Mouse (Mus musculus) stomach, postnatal 0 days (tissue): ENCODE data around the gene Gm27179. TPM values are rescaled to one million over a fixed set of nuclear protein-coding genes. Genes with fewer than 3 reads are reported as not detected.
"Not testable (repeated sequence)": the region's sequence is repeated elsewhere in the genome, so short reads cannot be mapped to it uniquely, and the experiment has no call there.

Source experiments
- ATAC-seq: fragments of 200-750 bp; cut with Nextera tagmentation; 2 replicates; pipeline ENCODE4 v1.8.0; 2017; ENCODE audit not compliant: low FRiP score, low TSS enrichment
- DNase-seq: peaks from one replicate; pipeline ENCODE4 v3.0.0-alpha.2; 2016; ENCODE audit warnings: low spot score
- H3K27ac ChIP-seq: fragments of 300-500 bp; sonication (generic); replicated peaks from 2 replicates; pipeline ENCODE4 v1.5.1; 2014; ENCODE audit warnings: mild to moderate bottlenecking, control low read depth
- H3K27me3 ChIP-seq: fragments of 300-500 bp; sonication (generic); 2 replicates; pipeline ENCODE4 v1.6.1; 2014; ENCODE audit warnings: low read length; ENCODE audit not compliant: control insufficient read depth, insufficient read depth
- H3K36me3 ChIP-seq: fragments of 300-500 bp; sonication (generic); 2 replicates; pipeline ENCODE4 v1.6.1; 2014; ENCODE audit warnings: low read length, mixed read lengths; ENCODE audit not compliant: control insufficient read depth, insufficient read depth
- H3K4me1 ChIP-seq: fragments of 300-500 bp; sonication (generic); replicated peaks from 2 replicates; pipeline ENCODE4 v1.6.1; 2014; ENCODE audit warnings: antibody characterized with exemption; ENCODE audit not compliant: control insufficient read depth, insufficient read depth
- H3K4me2 ChIP-seq: fragments of 300-500 bp; sonication (generic); replicated peaks from 2 replicates; pipeline ENCODE4 v1.6.1; 2014; ENCODE audit warnings: low read depth, mild to moderate bottlenecking, control low read depth, moderate library complexity
- H3K4me3 ChIP-seq: fragments of 300-500 bp; sonication (generic); 2 replicates; pipeline ENCODE4 v1.5.1; 2014; ENCODE audit warnings: low read depth, low read length, control low read depth
- H3K9ac ChIP-seq: fragments of 300-500 bp; sonication (generic); 2 replicates; pipeline ENCODE4 v1.6.1; 2014; ENCODE audit warnings: mild to moderate bottlenecking, low read length, control low read depth, mixed read lengths
- H3K9me3 ChIP-seq: fragments of 300-500 bp; sonication (generic); 2 replicates; pipeline ENCODE4 v1.6.1; 2016; ENCODE audit warnings: low read length; ENCODE audit not compliant: control insufficient read depth
- WGBS: fragments of 180-500 bp; shearing (Covaris S2); extraction: QIAGEN DNeasy Blood & Tissue Kit; methylation state at CpG from one replicate; pipeline ENCODE4 v1.1.7; 2014; 5-methylcytosine and 5-hydroxymethylcytosine counted together
- polyA plus RNA-seq: library from polyadenylated mRNA; unstranded; fragments of >200 nt; fragmentation: Nextera tagmentation; extraction: Ambion mirVana; gene quantifications from 2 replicates; pipeline ENCODE4 v1.2.1, GENCODE M21; 2015

Gm27179 gene
- polyA plus RNA-seq, 1 experiment from 2014 or later, result not detected

- ATAC-seq, H3K36me3 ChIP-seq, H3K9me3 ChIP-seq, H3K27me3 ChIP-seq, H3K9ac ChIP-seq, H3K4me3 ChIP-seq, H3K4me1 ChIP-seq, H3K27ac ChIP-seq, H3K4me2 ChIP-seq, DNase-seq: not testable (repeated sequence)
- no CpG with 5 or more reads among the region's 3 CpGs for WGBS
These were observed 17.8 kb downstream of the Gm27179 start for GRCm38 (mm10) chr14:69494522-69494921.

- H3K36me3 ChIP-seq, H3K4me3 ChIP-seq, H3K27me3 ChIP-seq, H3K4me1 ChIP-seq, DNase-seq, H3K27ac ChIP-seq, H3K4me2 ChIP-seq, H3K9ac ChIP-seq, H3K9me3 ChIP-seq, ATAC-seq: not testable (repeated sequence)
- no CpG with 5 or more reads among the region's 10 CpGs for WGBS
These were observed 24.3 kb downstream of the Gm27179 start for GRCm38 (mm10) chr14:69488001-69488400.

GRCm38 (mm10) chr14:69485466-69486135, 26.7 kb downstream of the Gm27179 start:
- not testable (repeated sequence) for H3K4me3 ChIP-seq, H3K27ac ChIP-seq, H3K4me2 ChIP-seq, H3K9ac ChIP-seq, DNase-seq, H3K36me3 ChIP-seq, H3K9me3 ChIP-seq, H3K27me3 ChIP-seq, H3K4me1 ChIP-seq
- peak; percentile 80 for ATAC-seq
- no CpG with 5 or more reads among the region's 18 CpGs for WGBS

- H3K4me2 ChIP-seq, H3K4me1 ChIP-seq, ATAC-seq, H3K9me3 ChIP-seq, H3K36me3 ChIP-seq, H3K27me3 ChIP-seq, H3K9ac ChIP-seq, H3K4me3 ChIP-seq, DNase-seq, H3K27ac ChIP-seq: not testable (repeated sequence)
- no CpG with 5 or more reads among the region's 11 CpGs for WGBS
These were observed 38.3 kb downstream of the Gm27179 start for GRCm38 (mm10) chr14:69473941-69474646.

- H3K4me3 ChIP-seq, ATAC-seq, H3K9me3 ChIP-seq, H3K9ac ChIP-seq, H3K27me3 ChIP-seq, H3K27ac ChIP-seq, H3K36me3 ChIP-seq, H3K4me1 ChIP-seq, DNase-seq, H3K4me2 ChIP-seq: not testable (repeated sequence)
- WGBS, result no CpG with 5 or more reads among the region's 2 CpGs
These were observed 39.0 kb downstream of the Gm27179 start for GRCm38 (mm10) chr14:69473322-69473721.

- not testable (repeated sequence) for DNase-seq, ATAC-seq, H3K36me3 ChIP-seq, H3K9ac ChIP-seq, H3K27ac ChIP-seq, H3K9me3 ChIP-seq, H3K4me2 ChIP-seq, H3K27me3 ChIP-seq, H3K4me3 ChIP-seq, H3K4me1 ChIP-seq
- no CpG with 5 or more reads among the region's 8 CpGs for WGBS
These were observed 42.1 kb downstream of the Gm27179 start for GRCm38 (mm10) chr14:69470122-69470708.

- WGBS, result no CpG with 5 or more reads among the region's 17 CpGs
- ATAC-seq, H3K9ac ChIP-seq, H3K36me3 ChIP-seq, H3K4me3 ChIP-seq, H3K27ac ChIP-seq, H3K9me3 ChIP-seq, H3K27me3 ChIP-seq, H3K4me1 ChIP-seq, H3K4me2 ChIP-seq, DNase-seq: not testable (repeated sequence)
These were observed 44.6 kb downstream of the Gm27179 start for GRCm38 (mm10) chr14:69467612-69468366.

- not testable (repeated sequence) for DNase-seq, H3K4me1 ChIP-seq, H3K4me3 ChIP-seq, H3K4me2 ChIP-seq, H3K9ac ChIP-seq, ATAC-seq, H3K27ac ChIP-seq, H3K27me3 ChIP-seq, H3K9me3 ChIP-seq, H3K36me3 ChIP-seq
- no CpG with 5 or more reads among the region's 4 CpGs for WGBS
These were observed 47.9 kb downstream of the Gm27179 start for GRCm38 (mm10) chr14:69464465-69464864.
